In the genomic region with DNA sequence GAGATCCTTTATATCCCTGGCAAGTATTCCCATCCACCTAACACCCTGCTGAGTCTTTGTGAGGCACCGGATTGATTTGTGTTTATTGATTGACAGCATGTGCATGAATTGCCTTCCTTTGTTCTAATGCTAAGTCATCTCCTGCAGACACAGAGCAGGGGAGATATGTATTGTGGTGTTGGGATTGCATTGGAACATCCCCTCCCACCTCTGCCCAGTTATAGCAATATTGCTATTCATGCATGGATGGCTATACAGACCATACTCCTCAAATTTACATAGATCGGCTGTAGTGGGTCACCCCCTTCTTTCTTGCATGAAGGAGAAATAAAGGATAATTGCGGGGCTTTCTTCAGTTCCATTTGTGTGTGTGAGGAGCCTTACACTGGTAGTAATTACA, we compare ENCODE assay signal across 22 mouse cellular contexts.
DNase-seq lines count a peak whose midpoint lies in the region; ATAC-seq lines count a peak whose summit lies in the region.
"Had no signal": no experiment of that assay in that cellular context is flagged by ENCODE, and none has a peak within 500 bp of the region (broad histone marks: within the 10 kb centered on the region; RNA-seq: fewer than 3 reads in every experiment).

No protein-coding gene starts in this region.

- DNase-seq in forebrain, embryonic 11.5 days (ENCODE audit: low spot score), result no peak
- DNase-seq in forebrain, embryonic 10.5 days (ENCODE audit: extremely low spot score, low spot score), result no peak
- peak; percentile 33 for DNase-seq in forebrain, embryonic 14.5 days (ENCODE audit: low spot score)
- no peak for DNase-seq in hindbrain, embryonic 10.5 days (ENCODE audit: low spot score)
- peak; percentile 22 for DNase-seq in midbrain, embryonic 14.5 days
- no peak for DNase-seq in midbrain, embryonic 11.5 days (ENCODE audit: low spot score, missing footprints)
- DNase-seq: adrenal gland, adult 8-10 months; adrenal gland, postnatal 25 days; cerebellum, adult 18-20 months; cerebellum, adult 9-10 months; cerebellum, postnatal 14 days; gastrocnemius, postnatal 25 days; heart, adult 18-20 months; heart, postnatal 10 days; heart, postnatal 36 days; kidney, adult 11 months had no signal

- H3K9ac ChIP-seq in forebrain, embryonic 11.5 days (ENCODE audit: low read length), result no peak overlapping the region
- H3K9ac ChIP-seq in forebrain, embryonic 14.5 days (ENCODE audit: low read length), result no peak overlapping the region
- no peak overlapping the region for H3K9ac ChIP-seq in forebrain, embryonic 15.5 days (replicated peaks)
- H3K9ac ChIP-seq in hindbrain, embryonic 16.5 days (ENCODE audit: low read depth, low read length), result no peak overlapping the region
- H3K9ac ChIP-seq in midbrain, embryonic 14.5 days (replicated peaks; ENCODE audit: low read length), result no peak overlapping the region
- H3K9ac ChIP-seq in midbrain, embryonic 11.5 days (ENCODE audit: low read length), result no peak overlapping the region
- H3K9ac ChIP-seq: heart, embryonic 12.5 days; heart, embryonic 15.5 days; intestine, embryonic 15.5 days had no signal

- peak; percentile 67 for ATAC-seq in forebrain, embryonic 11.5 days (replicated peaks; ENCODE audit: low FRiP score)
- peak; percentile 26; the same call in 1 of the 2 replicates for ATAC-seq in forebrain, embryonic 14.5 days
- ATAC-seq in forebrain, embryonic 15.5 days (replicated peaks), result no peak
- 0 out of 2 replicates have a peak, but pooled peaks have one; percentile 11 for ATAC-seq in hindbrain, embryonic 16.5 days
- ATAC-seq in midbrain, embryonic 14.5 days (ENCODE audit: low FRiP score, low TSS enrichment), result no peak
- ATAC-seq in midbrain, embryonic 11.5 days (ENCODE audit: low FRiP score), result no peak
- ATAC-seq: activated CD4-positive, CD25-positive, alpha-beta regulatory T cell, adult 4 months; intestine, embryonic 15.5 days had no signal

- H3K4me3 ChIP-seq in forebrain, embryonic 11.5 days (ENCODE audit: low read depth, low read length), result no peak overlapping the region
- H3K4me3 ChIP-seq in forebrain, embryonic 10.5 days, result no peak overlapping the region
- H3K4me3 ChIP-seq in forebrain, embryonic 14.5 days (ENCODE audit: low read depth, low read length), result no peak overlapping the region
- no peak overlapping the region for H3K4me3 ChIP-seq in forebrain, embryonic 15.5 days
- no peak overlapping the region for H3K4me3 ChIP-seq in hindbrain, embryonic 16.5 days (ENCODE audit: low read length)
- no peak overlapping the region for H3K4me3 ChIP-seq in hindbrain, embryonic 10.5 days
- H3K4me3 ChIP-seq in midbrain, embryonic 14.5 days (replicated peaks; ENCODE audit: low read depth, low read length), result no peak overlapping the region
- H3K4me3 ChIP-seq in midbrain, embryonic 11.5 days (ENCODE audit: low read depth, low read length), result no peak overlapping the region
- H3K4me3 ChIP-seq: heart, embryonic 12.5 days; heart, embryonic 15.5 days; intestine, embryonic 15.5 days had no signal

- no peaks in the 10 kb centered on the region for H3K36me3 ChIP-seq in forebrain, embryonic 11.5 days (ENCODE audit: control insufficient read depth, insufficient read depth, low read length)
- H3K36me3 ChIP-seq in forebrain, embryonic 10.5 days (replicated peaks), result no peaks in the 10 kb centered on the region
- no peaks in the 10 kb centered on the region for H3K36me3 ChIP-seq in forebrain, embryonic 14.5 days (ENCODE audit: control insufficient read depth, insufficient read depth, low read length)
- no peaks in the 10 kb centered on the region for H3K36me3 ChIP-seq in forebrain, embryonic 15.5 days
- H3K36me3 ChIP-seq in hindbrain, embryonic 16.5 days (ENCODE audit: control insufficient read depth, insufficient read depth, low read length), result no peaks in the 10 kb centered on the region
- no peaks in the 10 kb centered on the region for H3K36me3 ChIP-seq in hindbrain, embryonic 10.5 days
- no peaks in the 10 kb centered on the region for H3K36me3 ChIP-seq in midbrain, embryonic 14.5 days (ENCODE audit: control insufficient read depth, insufficient read depth, low read length)
- no peaks in the 10 kb centered on the region for H3K36me3 ChIP-seq in midbrain, embryonic 11.5 days (ENCODE audit: control insufficient read depth, insufficient read depth, low read length)
- H3K36me3 ChIP-seq: heart, embryonic 12.5 days; heart, embryonic 15.5 days; intestine, embryonic 15.5 days had no signal

- peaks cover 5% of the 10 kb centered on the region for H3K4me1 ChIP-seq in forebrain, embryonic 11.5 days (replicated peaks; ENCODE audit: control insufficient read depth, insufficient read depth, low read length)
- peaks cover 17% of the 10 kb centered on the region for H3K4me1 ChIP-seq in forebrain, embryonic 10.5 days
- H3K4me1 ChIP-seq in forebrain, embryonic 14.5 days (ENCODE audit: control insufficient read depth, insufficient read depth, low read length), result no peaks in the 10 kb centered on the region
- peaks cover 7% of the 10 kb centered on the region; the same call in 1 of the 2 replicates for H3K4me1 ChIP-seq in forebrain, embryonic 15.5 days
- no peaks in the 10 kb centered on the region for H3K4me1 ChIP-seq in hindbrain, embryonic 16.5 days (ENCODE audit: control insufficient read depth, insufficient read depth, low read depth, low read length)
- H3K4me1 ChIP-seq in hindbrain, embryonic 10.5 days (replicated peaks), result no peaks in the 10 kb centered on the region
- no peaks in the 10 kb centered on the region for H3K4me1 ChIP-seq in midbrain, embryonic 14.5 days (ENCODE audit: control insufficient read depth, insufficient read depth, low read length)
- H3K4me1 ChIP-seq in midbrain, embryonic 11.5 days (ENCODE audit: control insufficient read depth, insufficient read depth, low read length), result no peaks in the 10 kb centered on the region
- H3K4me1 ChIP-seq: heart, embryonic 12.5 days; heart, embryonic 15.5 days; intestine, embryonic 15.5 days had no signal

- H3K27me3 ChIP-seq in forebrain, embryonic 11.5 days (ENCODE audit: control insufficient read depth, insufficient read depth, low read length), result no peaks in the 10 kb centered on the region; the same call in 1 of the 2 replicates
- H3K27me3 ChIP-seq in forebrain, embryonic 10.5 days (ENCODE audit: poor library complexity, severe bottlenecking), result peaks cover 34% of the 10 kb centered on the region
- no peaks in the 10 kb centered on the region for H3K27me3 ChIP-seq in forebrain, embryonic 14.5 days (replicated peaks; ENCODE audit: control insufficient read depth, insufficient read depth, low read length)
- H3K27me3 ChIP-seq in forebrain, embryonic 15.5 days, result no peaks in the 10 kb centered on the region
- H3K27me3 ChIP-seq in hindbrain, embryonic 16.5 days (replicated peaks; ENCODE audit: control insufficient read depth, insufficient read depth, low read length), result no peaks in the 10 kb centered on the region
- H3K27me3 ChIP-seq in hindbrain, embryonic 10.5 days (ENCODE audit: insufficient read depth, poor library complexity, severe bottlenecking), result no peaks in the 10 kb centered on the region
- no peaks in the 10 kb centered on the region for H3K27me3 ChIP-seq in midbrain, embryonic 14.5 days (ENCODE audit: control insufficient read depth, insufficient read depth, low read length)
- no peaks in the 10 kb centered on the region for H3K27me3 ChIP-seq in midbrain, embryonic 11.5 days (ENCODE audit: control insufficient read depth, insufficient read depth, low read length)
- H3K27me3 ChIP-seq: heart, embryonic 12.5 days; heart, embryonic 15.5 days; intestine, embryonic 15.5 days had no signal

- H3K27ac ChIP-seq in forebrain, embryonic 11.5 days (ENCODE audit: low read depth, low read length), result no peak overlapping the region
- H3K27ac ChIP-seq in forebrain, embryonic 10.5 days, result no peak overlapping the region
- no peak overlapping the region for H3K27ac ChIP-seq in forebrain, embryonic 14.5 days (ENCODE audit: low read depth, low read length)
- H3K27ac ChIP-seq in forebrain, embryonic 15.5 days (replicated peaks), result no peak overlapping the region
- H3K27ac ChIP-seq in hindbrain, embryonic 16.5 days (ENCODE audit: low read depth, low read length), result no peak overlapping the region
- no peak overlapping the region for H3K27ac ChIP-seq in hindbrain, embryonic 10.5 days
- H3K27ac ChIP-seq in midbrain, embryonic 14.5 days (replicated peaks; ENCODE audit: low read depth, low read length), result peak overlapping the region; percentile 52
- H3K27ac ChIP-seq in midbrain, embryonic 11.5 days (ENCODE audit: low read depth, low read length), result no peak overlapping the region
- H3K27ac ChIP-seq: heart, embryonic 15.5 days; intestine, embryonic 15.5 days had no signal

- no peak overlapping the region for H3K4me2 ChIP-seq in forebrain, embryonic 11.5 days (ENCODE audit: low read depth, low read length, severe bottlenecking)
- H3K4me2 ChIP-seq in forebrain, embryonic 14.5 days (ENCODE audit: low read length), result no peak overlapping the region
- H3K4me2 ChIP-seq in forebrain, embryonic 15.5 days (replicated peaks), result no peak overlapping the region
- H3K4me2 ChIP-seq in hindbrain, embryonic 16.5 days (ENCODE audit: low read length), result no peak overlapping the region
- H3K4me2 ChIP-seq in midbrain, embryonic 14.5 days (ENCODE audit: low read length), result no peak overlapping the region
- H3K4me2 ChIP-seq in midbrain, embryonic 11.5 days, result no peak overlapping the region
- H3K4me2 ChIP-seq: heart, embryonic 12.5 days; heart, embryonic 15.5 days; intestine, embryonic 15.5 days had no signal

- no peaks in the 10 kb centered on the region for H3K9me3 ChIP-seq in forebrain, embryonic 11.5 days (ENCODE audit: control insufficient read depth, low read length)
- H3K9me3 ChIP-seq in forebrain, embryonic 10.5 days, result no peaks in the 10 kb centered on the region
- H3K9me3 ChIP-seq in forebrain, embryonic 14.5 days (replicated peaks; ENCODE audit: control insufficient read depth, low read length), result no peaks in the 10 kb centered on the region
- H3K9me3 ChIP-seq in forebrain, embryonic 15.5 days, result no peaks in the 10 kb centered on the region
- H3K9me3 ChIP-seq in hindbrain, embryonic 16.5 days (ENCODE audit: control insufficient read depth, low read length), result no peaks in the 10 kb centered on the region; the same call in 1 of the 2 replicates
- no peaks in the 10 kb centered on the region for H3K9me3 ChIP-seq in hindbrain, embryonic 10.5 days
- no peaks in the 10 kb centered on the region for H3K9me3 ChIP-seq in midbrain, embryonic 14.5 days (ENCODE audit: control insufficient read depth, low read length)
- no peaks in the 10 kb centered on the region for H3K9me3 ChIP-seq in midbrain, embryonic 11.5 days (ENCODE audit: control insufficient read depth, low read length)
- H3K9me3 ChIP-seq: heart, embryonic 12.5 days; heart, embryonic 15.5 days; intestine, embryonic 15.5 days had no signal

- 35% methylated on average over 3 of the region's 3 CpGs for WGBS in forebrain, embryonic 11.5 days
- 45% methylated on average over 3 of the region's 3 CpGs for WGBS in forebrain, embryonic 10.5 days
- WGBS in forebrain, embryonic 14.5 days, result 12% methylated on average over 3 of the region's 3 CpGs
- WGBS in forebrain, embryonic 15.5 days, result 9% methylated on average over 3 of the region's 3 CpGs
- 49% methylated on average over 3 of the region's 3 CpGs for WGBS in hindbrain, embryonic 16.5 days
- 75% methylated on average over 3 of the region's 3 CpGs for WGBS in hindbrain, embryonic 10.5 days
- 64% methylated on average over 3 of the region's 3 CpGs for WGBS in midbrain, embryonic 14.5 days
- WGBS in midbrain, embryonic 11.5 days, result 79% methylated on average over 3 of the region's 3 CpGs

Comparison
In these comparisons a context has a peak if more than half of its experiments do, and no peak if none do; other contexts are left out.
1. ATAC-seq: peak in forebrain, embryonic 11.5 days (single experiment), forebrain, embryonic 14.5 days (single experiment) and hindbrain, embryonic 16.5 days (single experiment); none in forebrain, embryonic 15.5 days (single experiment), midbrain, embryonic 14.5 days (single experiment) and midbrain, embryonic 11.5 days (single experiment).
2. DNase-seq: peak in forebrain, embryonic 14.5 days (single experiment) and midbrain, embryonic 14.5 days (single experiment); none in forebrain, embryonic 11.5 days (single experiment), forebrain, embryonic 10.5 days (single experiment), hindbrain, embryonic 10.5 days (single experiment) and midbrain, embryonic 11.5 days (single experiment).